Mouse (Mus musculus): ENCODE results near the gene Slc46a2. TPM values are rescaled to one million over a fixed set of nuclear protein-coding genes. Genes with fewer than 3 reads are reported as not detected.
A peak's percentile ranks its signal among the peaks of the same experiment; 100 is the strongest.

Gene Slc46a2
- polyA plus RNA-seq, 1 experiment from 2014 or later, result not detected

DNA sequence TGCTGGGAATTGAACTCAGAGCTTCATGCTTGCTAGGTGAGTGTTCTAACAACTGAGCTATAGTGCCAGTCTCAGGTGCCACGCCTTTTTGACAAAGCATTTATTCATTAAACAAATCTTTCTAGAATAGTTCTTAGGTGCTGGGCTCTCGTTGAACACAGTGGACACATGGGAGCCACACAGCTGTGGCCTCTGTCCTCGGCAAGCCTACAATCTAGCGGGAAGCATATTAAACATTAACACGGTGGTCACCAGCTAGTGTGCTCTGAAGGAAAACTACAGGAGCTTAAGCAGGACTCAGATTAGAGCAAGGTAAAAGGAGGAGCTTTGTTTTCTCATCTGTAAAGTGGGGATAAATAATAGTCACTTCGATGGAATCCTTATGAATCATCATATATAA, 7.8 kb downstream of the Slc46a2 start:
- 61% methylated on average over 6 of the region's 6 CpGs for WGBS (ENCODE audit: insufficient replicate concordance)
- Histone ChIP-seq H3K4me2 (no peak overlapping the region), H3K4me3 (no peak overlapping the region), H3K9me3 (replicated peaks) (no peaks in the 10 kb centered on the region), H3K27me3 (replicated peaks) (no peaks in the 10 kb centered on the region), H3K36me3 (no peaks in the 10 kb centered on the region), H3K4me1 (no peaks in the 10 kb centered on the region), H3K9ac (no peak overlapping the region), H3K27ac (no peak overlapping the region)
- no peak for ATAC-seq

- no peak overlapping the region for H3K4me2 ChIP-seq
- no peaks in the 10 kb centered on the region for H3K27me3 ChIP-seq (replicated peaks)
- ATAC-seq, result no peak
- no peak overlapping the region for H3K27ac ChIP-seq
- H3K4me1 ChIP-seq, result no peaks in the 10 kb centered on the region
- no peak overlapping the region for H3K9ac ChIP-seq
- H3K9me3 ChIP-seq (replicated peaks), result no peaks in the 10 kb centered on the region
- peaks cover 14% of the 10 kb centered on the region for H3K36me3 ChIP-seq
- WGBS (ENCODE audit: insufficient replicate concordance), result 57% methylated on average over 6 of the region's 6 CpGs
- H3K4me3 ChIP-seq, result no peak overlapping the region
These were observed 12.3 kb downstream of the Slc46a2 start for GRCm38 (mm10) chr4:59902547-59902946.

- ATAC-seq, result no peak
- Histone ChIP-seq H3K4me2 (no peak overlapping the region), H3K9me3 (replicated peaks) (no peaks in the 10 kb centered on the region), H3K9ac (no peak overlapping the region), H3K4me1 (no peaks in the 10 kb centered on the region), H3K4me3 (no peak overlapping the region), H3K36me3 (peaks cover 20% of the 10 kb centered on the region), H3K27ac (no peak overlapping the region), H3K27me3 (replicated peaks) (no peaks in the 10 kb centered on the region)
- WGBS (ENCODE audit: insufficient replicate concordance), result 78% methylated on average over 6 of the region's 6 CpGs
These were observed 13.0 kb downstream of the Slc46a2 start for GRCm38 (mm10) chr4:59901810-59902209.

GRCm38 (mm10) chr4:59898521-59898919, 16.3 kb downstream of the Slc46a2 start:
- no peak overlapping the region for H3K4me2 ChIP-seq
- H3K27me3 ChIP-seq (replicated peaks), result no peaks in the 10 kb centered on the region
- H3K9me3 ChIP-seq (replicated peaks), result no peaks in the 10 kb centered on the region
- no peak for ATAC-seq
- peaks cover 51% of the 10 kb centered on the region for H3K36me3 ChIP-seq
- H3K4me3 ChIP-seq, result no peak overlapping the region
- no peak overlapping the region for H3K27ac ChIP-seq
- no peak overlapping the region for H3K9ac ChIP-seq
- 56% methylated on average over 9 of the region's 9 CpGs for WGBS (ENCODE audit: insufficient replicate concordance)
- H3K4me1 ChIP-seq, result 0 out of 2 replicates have a peak, but pooled peaks cover 5% of the 10 kb centered on the region

DNA sequence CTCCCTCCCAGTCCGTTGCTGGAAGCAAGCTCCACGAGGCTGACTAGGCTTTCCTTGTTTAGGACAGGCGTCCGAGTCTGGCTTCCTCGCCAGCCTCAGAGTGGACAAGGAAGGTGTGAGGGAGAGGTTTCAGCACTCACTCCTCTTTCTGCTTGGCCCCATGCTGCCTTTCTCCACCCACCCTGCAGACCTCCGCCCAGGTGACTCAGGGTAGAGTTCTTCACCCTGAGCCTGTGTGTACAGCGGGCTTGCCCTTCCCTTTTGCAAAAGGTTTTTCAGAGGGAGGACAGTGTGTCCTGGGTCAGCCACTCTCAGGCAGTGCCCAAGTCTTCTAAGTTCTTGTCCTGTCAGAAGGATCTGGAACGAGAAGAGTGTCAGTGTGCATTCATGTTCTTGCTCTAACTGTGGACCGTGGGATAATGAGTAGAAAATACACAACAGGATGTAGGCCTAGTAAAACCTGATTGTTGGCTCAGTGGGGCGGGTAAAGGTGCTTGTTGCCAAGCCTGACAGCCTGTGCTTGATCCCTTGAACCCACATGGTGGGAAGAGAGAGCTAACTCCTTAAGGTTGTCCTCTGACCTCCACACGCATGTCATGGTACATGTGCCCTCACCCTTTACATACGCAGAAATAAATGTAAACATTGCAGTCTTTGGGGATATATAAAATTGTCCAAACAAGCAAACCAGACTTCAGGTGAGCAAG, 16.9 kb downstream of the Slc46a2 start:
- no peaks in the 10 kb centered on the region for H3K27me3 ChIP-seq (replicated peaks)
- no peak overlapping the region for H3K4me2 ChIP-seq
- ATAC-seq, result no peak
- H3K4me1 ChIP-seq, result 0 out of 2 replicates have a peak, but pooled peaks cover 5% of the 10 kb centered on the region
- no peak overlapping the region for H3K9ac ChIP-seq
- no peaks in the 10 kb centered on the region for H3K9me3 ChIP-seq (replicated peaks)
- 68% methylated on average over 12 of the region's 12 CpGs for WGBS (ENCODE audit: insufficient replicate concordance)
- peaks cover 53% of the 10 kb centered on the region for H3K36me3 ChIP-seq
- H3K4me3 ChIP-seq, result no peak overlapping the region
- no peak overlapping the region for H3K27ac ChIP-seq

- H3K4me1 ChIP-seq, result 0 out of 2 replicates have a peak, but pooled peaks cover 5% of the 10 kb centered on the region
- H3K4me2 ChIP-seq, result no peak overlapping the region
- no peak for ATAC-seq
- no peak overlapping the region for H3K27ac ChIP-seq
- H3K36me3 ChIP-seq, result peaks cover 57% of the 10 kb centered on the region
- H3K27me3 ChIP-seq (replicated peaks), result no peaks in the 10 kb centered on the region
- H3K4me3 ChIP-seq, result no peak overlapping the region
- H3K9ac ChIP-seq, result no peak overlapping the region
- 57% methylated on average over 5 of the region's 5 CpGs for WGBS (ENCODE audit: insufficient replicate concordance)
- no peaks in the 10 kb centered on the region for H3K9me3 ChIP-seq (replicated peaks)
These were observed 18.9 kb downstream of the Slc46a2 start for GRCm38 (mm10) chr4:59896000-59896399.

GRCm38 (mm10) chr4:59894977-59895575, 19.8 kb downstream of the Slc46a2 start:
- Histone ChIP-seq H3K27ac (no peak overlapping the region), H3K4me1 (0 out of 2 replicates have a peak, but pooled peaks cover 5% of the 10 kb centered on the region), H3K27me3 (replicated peaks) (no peaks in the 10 kb centered on the region), H3K9ac (no peak overlapping the region), H3K4me3 (no peak overlapping the region), H3K4me2 (no peak overlapping the region), H3K36me3 (peaks cover 62% of the 10 kb centered on the region), H3K9me3 (replicated peaks) (no peaks in the 10 kb centered on the region)
- 0 out of 2 replicates have a peak, but pooled peaks have one; percentile 17 for ATAC-seq
- 45% methylated on average over 3 of the region's 3 CpGs for WGBS (ENCODE audit: insufficient replicate concordance)

GRCm38 (mm10) chr4:59894415-59894814, 20.4 kb downstream of the Slc46a2 start:
- Histone ChIP-seq H3K36me3 (peaks cover 63% of the 10 kb centered on the region), H3K9me3 (replicated peaks) (no peaks in the 10 kb centered on the region), H3K4me3 (no peak overlapping the region), H3K9ac (no peak overlapping the region), H3K4me1 (0 out of 2 replicates have a peak, but pooled peaks cover 5% of the 10 kb centered on the region), H3K27ac (no peak overlapping the region), H3K4me2 (no peak overlapping the region), H3K27me3 (replicated peaks) (no peaks in the 10 kb centered on the region)
- ATAC-seq, result no peak
- WGBS (ENCODE audit: insufficient replicate concordance), result 82% methylated on average over 8 of the region's 8 CpGs

DNA sequence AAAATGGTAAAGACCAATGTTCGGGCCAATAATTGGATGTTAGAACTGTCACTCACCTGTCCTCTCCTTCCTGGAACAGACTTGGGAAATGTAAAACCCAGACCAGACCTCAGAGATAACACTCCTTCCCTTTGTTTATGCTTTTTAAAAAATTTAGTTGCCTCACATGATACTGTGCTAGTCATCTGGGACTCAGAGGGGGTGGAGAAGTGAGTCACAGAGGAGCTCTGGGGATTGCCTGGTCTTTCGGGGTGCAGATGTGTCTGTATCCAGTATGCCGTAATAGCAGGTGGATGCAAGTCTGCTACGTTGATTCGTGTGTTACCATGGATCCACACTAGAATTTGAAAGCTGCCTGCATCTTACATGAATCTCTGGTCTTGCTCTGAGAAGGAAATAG, 22.1 kb downstream of the Slc46a2 start:
- Histone ChIP-seq H3K4me2 (no peak overlapping the region), H3K27me3 (replicated peaks) (no peaks in the 10 kb centered on the region), H3K4me1 (0 out of 2 replicates have a peak, but pooled peaks cover 5% of the 10 kb centered on the region), H3K4me3 (no peak overlapping the region), H3K9ac (no peak overlapping the region), H3K36me3 (peaks cover 51% of the 10 kb centered on the region), H3K9me3 (replicated peaks) (no peaks in the 10 kb centered on the region), H3K27ac (no peak overlapping the region)
- WGBS (ENCODE audit: insufficient replicate concordance), result 75% methylated on average over 5 of the region's 5 CpGs
- no peak for ATAC-seq

DNA sequence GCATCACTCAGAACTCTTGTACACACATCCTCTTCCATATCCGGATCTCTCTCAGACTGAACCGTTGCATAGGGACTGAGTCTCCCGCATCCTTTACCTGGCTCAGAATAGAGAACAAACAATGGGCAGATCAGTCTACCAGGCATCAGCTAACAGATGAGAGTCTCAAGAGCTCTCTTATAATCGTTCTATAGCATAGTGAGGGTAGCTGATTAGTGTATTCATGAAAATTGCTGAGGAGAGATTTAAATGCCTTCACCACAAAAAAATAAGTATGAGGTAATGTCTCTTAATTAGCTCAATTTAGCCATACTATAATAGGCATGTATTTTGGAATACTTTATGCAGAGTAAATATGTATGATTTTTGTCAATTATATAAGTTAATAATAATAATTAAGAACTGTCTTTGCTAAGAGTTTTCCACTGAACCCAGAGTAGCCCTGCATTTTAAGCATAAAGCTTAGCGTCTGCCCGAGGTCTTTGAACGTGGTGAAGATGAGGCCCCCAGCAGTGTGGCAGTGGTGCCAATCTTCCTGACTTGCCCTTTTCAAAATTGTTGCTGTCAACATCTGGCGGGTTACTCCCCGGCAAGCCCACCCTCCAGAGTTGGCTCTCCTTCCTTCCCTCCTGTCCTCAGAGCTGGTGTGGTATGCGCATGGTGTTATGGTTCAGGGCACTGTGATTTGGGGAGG, 23.0 kb downstream of the Slc46a2 start:
- Histone ChIP-seq H3K4me1 (0 out of 2 replicates have a peak, but pooled peaks cover 7% of the 10 kb centered on the region), H3K27me3 (replicated peaks) (no peaks in the 10 kb centered on the region), H3K9me3 (replicated peaks) (no peaks in the 10 kb centered on the region), H3K9ac (no peak overlapping the region), H3K27ac (no peak overlapping the region), H3K4me2 (no peak overlapping the region), H3K36me3 (peaks cover 44% of the 10 kb centered on the region), H3K4me3 (no peak overlapping the region)
- 78% methylated on average over 10 of the region's 10 CpGs for WGBS (ENCODE audit: insufficient replicate concordance)
- no peak for ATAC-seq

- H3K4me2 ChIP-seq, result no peak overlapping the region
- no peak overlapping the region for H3K4me3 ChIP-seq
- no peak for ATAC-seq
- H3K4me1 ChIP-seq, result 0 out of 2 replicates have a peak, but pooled peaks cover 9% of the 10 kb centered on the region
- no peaks in the 10 kb centered on the region for H3K27me3 ChIP-seq (replicated peaks)
- WGBS (ENCODE audit: insufficient replicate concordance), result 63% methylated on average over 6 of the region's 6 CpGs
- no peak overlapping the region for H3K27ac ChIP-seq
- H3K9me3 ChIP-seq (replicated peaks), result no peaks in the 10 kb centered on the region
- peaks cover 41% of the 10 kb centered on the region for H3K36me3 ChIP-seq
- no peak overlapping the region for H3K9ac ChIP-seq
These were observed 24.7 kb downstream of the Slc46a2 start for GRCm38 (mm10) chr4:59890086-59890600.

GRCm38 (mm10) chr4:59888014-59888413, 26.8 kb downstream of the Slc46a2 start:
- Histone ChIP-seq H3K9me3 (replicated peaks) (no peaks in the 10 kb centered on the region), H3K27ac (no peak overlapping the region), H3K9ac (no peak overlapping the region), H3K4me3 (no peak overlapping the region), H3K36me3 (peaks cover 29% of the 10 kb centered on the region; the same call in 1 of the 2 replicates), H3K27me3 (replicated peaks) (no peaks in the 10 kb centered on the region), H3K4me1 (peaks cover 23% of the 10 kb centered on the region), H3K4me2 (no peak overlapping the region)
- WGBS (ENCODE audit: insufficient replicate concordance), result 42% methylated on average over 5 of the region's 5 CpGs
- no peak for ATAC-seq
